Mouse (Mus musculus) small intestine, adult 2 months (tissue): ENCODE results near the gene Rere.

Experiments used
- CTCF ChIP-seq: fragments of 200-500 bp; IDR thresholded peaks from 2 replicates; pipeline ENCODE4 v1.5.1; 2012; ENCODE audit warnings: low read depth, mild to moderate bottlenecking, control low read depth, inconsistent platforms, low read length, moderate library complexity, mixed read lengths; ENCODE audit not compliant: insufficient replicate concordance, insufficient read length; ENCODE audit errors: extremely low read depth
- POLR2A ChIP-seq: fragments of 200-500 bp; IDR thresholded peaks from 2 replicates; pipeline ENCODE4 v1.6.1; 2012; ENCODE audit warnings: low read depth, mild to moderate bottlenecking, control low read depth, inconsistent platforms, low read length, moderate library complexity

DNA sequence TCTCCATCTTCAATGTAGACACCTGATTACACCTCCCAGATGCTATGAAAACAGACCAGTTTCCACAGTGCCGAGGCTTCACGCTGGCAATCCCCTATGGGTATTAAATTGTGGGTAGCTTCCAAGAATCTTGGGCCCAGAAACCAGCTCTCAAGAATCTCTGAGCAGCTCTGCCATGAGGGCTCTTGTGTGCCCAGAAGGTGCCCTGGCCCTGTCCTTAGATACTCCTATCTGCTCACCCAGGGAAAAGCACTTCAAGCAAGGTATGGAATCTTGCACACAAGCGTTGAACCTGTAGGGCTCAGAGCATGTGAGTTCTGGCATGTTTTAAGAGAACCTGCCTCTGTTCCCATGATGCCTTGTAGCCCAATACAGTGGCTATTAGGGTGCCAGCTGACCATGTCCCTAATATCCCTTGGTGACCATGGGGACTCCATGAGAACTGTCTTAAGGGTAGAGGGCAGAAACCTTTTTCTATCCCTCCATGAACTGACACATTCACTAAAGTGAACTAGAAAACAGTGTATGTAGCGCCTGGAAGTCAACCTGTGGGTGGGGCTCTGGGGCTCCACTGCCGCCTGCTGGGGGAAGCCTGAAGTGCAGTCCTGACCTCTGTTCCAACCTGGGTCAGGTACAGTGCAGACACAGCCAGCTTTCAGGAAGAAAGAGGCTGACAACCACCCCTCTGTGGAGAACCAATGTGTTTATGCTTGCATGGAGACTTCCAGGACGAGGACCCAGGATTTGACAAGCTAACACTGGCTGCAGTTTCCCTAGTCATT is 344.7 kb downstream of the Rere start:
- TF ChIP-seq CTCF (peak; percentile 91), POLR2A (no peak)
